Mouse (Mus musculus): ENCODE data around the gene Il21r.

- TF ChIP-seq CTCF (IDR thresholded peaks at IDR 0.05; ENCODE audit: low read depth) (no peak), EP300 (IDR thresholded peaks at IDR 0.05; ENCODE audit: low read depth) (no peak)
Measured at GRCm38 (mm10) chr7:125597083-125597482, 6.1 kb upstream of the Il21r start.
